Mouse (Mus musculus): ENCODE data around the gene Hs6st2. TPM values are rescaled to one million over a fixed set of nuclear protein-coding genes. Genes with fewer than 3 reads are reported as not detected.

The Hs6st2 gene
- polyA plus RNA-seq, 1 experiment from 2014 or later, result 0.27 TPM

- H3K36me3 ChIP-seq (replicated peaks; ENCODE audit: insufficient read depth, low read length), result no peaks in the 10 kb centered on the region
- DNase-seq (no peak), ATAC-seq (no peak)
- H3K4me3 ChIP-seq (ENCODE audit: low read depth, low read length), result no peak overlapping the region
- no peaks in the 10 kb centered on the region for H3K9me3 ChIP-seq (ENCODE audit: low read length)
- TF ChIP-seq CTCF (IDR thresholded peaks at IDR 0.05; ENCODE audit: low read depth) (no peak), EP300 (IDR thresholded peaks at IDR 0.05; ENCODE audit: low read depth) (no peak)
- no peak overlapping the region for H3K9ac ChIP-seq (replicated peaks)
- 61% methylated on average over 3 of the region's 3 CpGs for WGBS (ENCODE audit: insufficient replicate concordance)
- H3K4me1 ChIP-seq (ENCODE audit: insufficient read depth), result no peaks in the 10 kb centered on the region
- H3K27ac ChIP-seq (ENCODE audit: low read depth), result no peak overlapping the region
- no peak overlapping the region for H3K4me2 ChIP-seq (ENCODE audit: low read depth, low read length)
- 0 out of 2 replicates have a peak, but pooled peaks cover 4% of the 10 kb centered on the region for H3K27me3 ChIP-seq (ENCODE audit: insufficient read depth, low read length)
Observed at GRCm38 (mm10) chrX:51343595-51343994, 338.1 kb downstream of the Hs6st2 start.

Other genes with a start within 250 kb of the Hs6st2 start
- gene Usp26, start 119.4 kb upstream of the Hs6st2 start, polyA plus RNA-seq (2015; fragmentation: Nextera tagmentation; extraction: Ambion mirVana), result not detected in 2 replicates